Mouse (Mus musculus): ENCODE measurements around the gene Spo11. TPM values are rescaled to one million over a fixed set of nuclear protein-coding genes. Genes with fewer than 3 reads are reported as not detected.
A peak's percentile ranks its signal among the peaks of the same experiment; 100 is the strongest.

The Spo11 gene
- polyA plus RNA-seq, 1 experiment: 0.70 TPM

GRCm38 (mm10) chr2:173035653-173036052 lies 58.2 kb downstream of the Spo11 start:
- no peak for TF ChIP-seq CTCF (IDR thresholded peaks at IDR 0.05; ENCODE audit: control insufficient read depth, insufficient read depth, low read length)
- no peak for TF ChIP-seq POLR2A (IDR thresholded peaks at IDR 0.05; ENCODE audit: borderline replicate concordance, control insufficient read depth, low read depth, low read length)
- Histone ChIP-seq H3K27ac (ENCODE audit: control insufficient read depth, insufficient read depth, low read depth, low read length, poor library complexity) (peak overlapping the region; percentile 97), H3K4me3 (replicated peaks; ENCODE audit: control insufficient read depth, low read depth, low read length) (no peak overlapping the region), H3K4me1 (ENCODE audit: control insufficient read depth, insufficient read depth, low read length) (peaks cover 20% of the 10 kb centered on the region)
- WGBS: 53% methylated on average over 5 of the region's 5 CpGs

GRCm38 (mm10) chr2:173036055-173036454 lies 58.6 kb downstream of the Spo11 start:
- TF ChIP-seq POLR2A (IDR thresholded peaks at IDR 0.05; ENCODE audit: borderline replicate concordance, control insufficient read depth, low read depth, low read length) (no peak), CTCF (IDR thresholded peaks at IDR 0.05; ENCODE audit: control insufficient read depth, insufficient read depth, low read length) (no peak)
- 77% methylated on average over 5 of the region's 5 CpGs for WGBS
- Histone ChIP-seq H3K27ac (ENCODE audit: control insufficient read depth, insufficient read depth, low read depth, low read length, poor library complexity) (peak overlapping the region; percentile 97), H3K4me1 (ENCODE audit: control insufficient read depth, insufficient read depth, low read length) (peaks cover 20% of the 10 kb centered on the region), H3K4me3 (replicated peaks; ENCODE audit: control insufficient read depth, low read depth, low read length) (no peak overlapping the region)

GRCm38 (mm10) chr2:173036611-173037010 lies 59.1 kb downstream of the Spo11 start:
- WGBS: 24% methylated on average over 4 of the region's 4 CpGs
- H3K4me1 ChIP-seq (ENCODE audit: control insufficient read depth, insufficient read depth, low read length): peaks cover 17% of the 10 kb centered on the region
- H3K4me3 ChIP-seq (replicated peaks; ENCODE audit: control insufficient read depth, low read depth, low read length): no peak overlapping the region

GRCm38 (mm10) chr2:173037347-173037746 lies 59.8 kb downstream of the Spo11 start:
- TF ChIP-seq POLR2A (IDR thresholded peaks at IDR 0.05; ENCODE audit: borderline replicate concordance, control insufficient read depth, low read depth, low read length) (no peak), CTCF (IDR thresholded peaks at IDR 0.05; ENCODE audit: control insufficient read depth, insufficient read depth, low read length) (no peak)
- no peak overlapping the region for H3K4me3 ChIP-seq (replicated peaks; ENCODE audit: control insufficient read depth, low read depth, low read length)
- 48% methylated on average over 5 of the region's 5 CpGs for WGBS
- H3K27ac ChIP-seq (ENCODE audit: control insufficient read depth, insufficient read depth, low read depth, low read length, poor library complexity): peak overlapping the region; percentile 97
- peaks cover 19% of the 10 kb centered on the region for H3K4me1 ChIP-seq (ENCODE audit: control insufficient read depth, insufficient read depth, low read length)

More at GRCm38 (mm10) chr2:173036611-173037010, 59.1 kb downstream of the Spo11 start:
- TF ChIP-seq CTCF (IDR thresholded peaks at IDR 0.05; ENCODE audit: control insufficient read depth, insufficient read depth, low read length): no peak
- no peak for TF ChIP-seq POLR2A (IDR thresholded peaks at IDR 0.05; ENCODE audit: borderline replicate concordance, control insufficient read depth, low read depth, low read length)
- peak overlapping the region; percentile 97 for H3K27ac ChIP-seq (ENCODE audit: control insufficient read depth, insufficient read depth, low read depth, low read length, poor library complexity)

- 42% methylated on average over 7 of the region's 7 CpGs for WGBS
- peak overlapping the region; percentile 17 for H3K4me3 ChIP-seq (replicated peaks; ENCODE audit: control insufficient read depth, low read depth, low read length)
- peaks cover 19% of the 10 kb centered on the region for H3K4me1 ChIP-seq (ENCODE audit: control insufficient read depth, insufficient read depth, low read length)
- TF ChIP-seq POLR2A (IDR thresholded peaks at IDR 0.05; ENCODE audit: borderline replicate concordance, control insufficient read depth, low read depth, low read length): peak; percentile 49; the same call in 1 of the 2 replicates
- peak; percentile 47; the same call in 1 of the 2 replicates for TF ChIP-seq CTCF (IDR thresholded peaks at IDR 0.05; ENCODE audit: control insufficient read depth, insufficient read depth, low read length)
- H3K27ac ChIP-seq (ENCODE audit: control insufficient read depth, insufficient read depth, low read depth, low read length, poor library complexity): peak overlapping the region; percentile 97
Measured at GRCm38 (mm10) chr2:173037827-173038607, 60.5 kb downstream of the Spo11 start.

GRCm38 (mm10) chr2:173039041-173039440 lies 61.5 kb downstream of the Spo11 start:
- H3K27ac ChIP-seq (ENCODE audit: control insufficient read depth, insufficient read depth, low read depth, low read length, poor library complexity): no peak overlapping the region; the same call in none of the 2 replicates
- no peak overlapping the region for H3K4me3 ChIP-seq (replicated peaks; ENCODE audit: control insufficient read depth, low read depth, low read length)
- 49% methylated on average over 4 of the region's 4 CpGs for WGBS
- H3K4me1 ChIP-seq (ENCODE audit: control insufficient read depth, insufficient read depth, low read length): peaks cover 17% of the 10 kb centered on the region
- no peak for TF ChIP-seq CTCF (IDR thresholded peaks at IDR 0.05; ENCODE audit: control insufficient read depth, insufficient read depth, low read length)
- TF ChIP-seq POLR2A (IDR thresholded peaks at IDR 0.05; ENCODE audit: borderline replicate concordance, control insufficient read depth, low read depth, low read length): no peak

GRCm38 (mm10) chr2:173040803-173041202 lies 63.3 kb downstream of the Spo11 start:
- H3K4me3 ChIP-seq (replicated peaks; ENCODE audit: control insufficient read depth, low read depth, low read length): no peak overlapping the region
- TF ChIP-seq POLR2A (IDR thresholded peaks at IDR 0.05; ENCODE audit: borderline replicate concordance, control insufficient read depth, low read depth, low read length): no peak
- TF ChIP-seq CTCF (IDR thresholded peaks at IDR 0.05; ENCODE audit: control insufficient read depth, insufficient read depth, low read length): no peak
- peak overlapping the region; percentile 35; the same call in 1 of the 2 replicates for H3K27ac ChIP-seq (ENCODE audit: control insufficient read depth, insufficient read depth, low read depth, low read length, poor library complexity)
- peaks cover 17% of the 10 kb centered on the region for H3K4me1 ChIP-seq (ENCODE audit: control insufficient read depth, insufficient read depth, low read length)
- WGBS: 52% methylated on average over 3 of the region's 3 CpGs

GRCm38 (mm10) chr2:173041242-173041641 lies 63.7 kb downstream of the Spo11 start:
- peak overlapping the region; percentile 27; the same call in 1 of the 2 replicates for H3K27ac ChIP-seq (ENCODE audit: control insufficient read depth, insufficient read depth, low read depth, low read length, poor library complexity)
- peaks cover 16% of the 10 kb centered on the region for H3K4me1 ChIP-seq (ENCODE audit: control insufficient read depth, insufficient read depth, low read length)
- 86% methylated on average over 5 of the region's 5 CpGs for WGBS
- H3K4me3 ChIP-seq (replicated peaks; ENCODE audit: control insufficient read depth, low read depth, low read length): no peak overlapping the region
- TF ChIP-seq CTCF (IDR thresholded peaks at IDR 0.05; ENCODE audit: control insufficient read depth, insufficient read depth, low read length): no peak
- no peak for TF ChIP-seq POLR2A (IDR thresholded peaks at IDR 0.05; ENCODE audit: borderline replicate concordance, control insufficient read depth, low read depth, low read length)
